Mouse (Mus musculus) liver, embryonic 14.5 days (tissue): ENCODE measurements around the gene Padi6.

Experiments used
- CTCF ChIP-seq: IDR thresholded peaks from 2 replicates; pipeline ENCODE4 v1.5.1; 2016; ENCODE audit warnings: antibody characterized with exemption, low read depth, control low read depth
- EP300 ChIP-seq: IDR thresholded peaks from 2 replicates; pipeline ENCODE4 v1.6.1; 2016; ENCODE audit warnings: antibody characterized with exemption, low read depth

- TF ChIP-seq CTCF (no peak), EP300 (no peak)
Measured at GRCm38 (mm10) chr4:140716994-140717393, 25.4 kb downstream of the Padi6 start.
